Mouse (Mus musculus): ENCODE measurements around the gene Pkn2. TPM values are rescaled to one million over a fixed set of nuclear protein-coding genes. Genes with fewer than 3 reads are reported as not detected.

The Pkn2 gene
- polyA plus RNA-seq, 1 experiment: 12.7 TPM

DNA sequence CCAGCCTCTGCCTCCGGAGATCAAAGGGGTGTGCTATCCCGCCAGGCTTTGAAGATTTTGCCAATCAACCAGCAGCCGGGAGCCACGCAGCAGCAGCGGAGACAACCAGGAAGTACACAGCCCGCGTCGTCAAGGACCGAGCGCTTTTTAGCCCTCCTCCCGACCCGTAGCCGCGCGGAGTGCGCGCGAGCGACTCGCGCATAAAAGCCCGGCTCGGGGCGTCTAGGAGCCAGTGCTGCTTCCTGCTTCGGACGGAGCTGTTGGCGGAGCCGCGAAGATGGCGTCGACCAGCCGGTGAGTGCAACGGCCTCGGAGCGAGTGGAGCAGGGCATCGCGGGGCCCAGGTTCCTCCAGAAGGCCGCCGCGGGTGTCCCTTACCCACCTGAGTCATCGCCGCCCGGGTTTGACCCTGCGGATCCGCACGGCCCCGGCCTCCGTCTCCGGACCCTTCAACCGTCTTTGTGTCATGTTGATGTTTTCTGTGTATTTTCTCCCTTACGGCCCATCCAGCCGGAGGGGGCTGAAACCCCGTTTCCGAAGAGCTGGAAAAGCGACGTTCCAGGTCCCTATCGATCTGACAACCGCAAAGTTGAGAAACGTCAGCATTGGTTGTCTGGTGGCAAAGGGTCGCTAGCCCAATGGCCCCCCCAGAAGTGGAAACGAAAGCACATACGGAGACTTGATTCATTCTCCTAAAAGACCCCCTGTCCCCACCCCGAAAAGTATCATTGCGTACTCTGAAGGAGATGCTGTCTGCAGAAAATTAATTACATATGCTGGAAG is 116.6 kb downstream of the Pkn2 start, which contains the start of gene Gtf2b:
Gtf2b (plus strand) TSS at position 51 of the 783 bp plus-strand sequence.
- no peaks in the 10 kb centered on the region for H3K27me3 ChIP-seq (replicated peaks; ENCODE audit: control insufficient read depth, insufficient read depth, low read length)
- H3K36me3 ChIP-seq (ENCODE audit: control insufficient read depth, insufficient read depth, low read length): no peaks in the 10 kb centered on the region; the same call in 1 of the 2 replicates
- TF ChIP-seq CTCF (conservative IDR thresholded peaks at IDR 0.05; ENCODE audit: insufficient read depth, insufficient read length, low read depth, low read length) (no peak), POLR2A (IDR thresholded peaks at IDR 0.05; ENCODE audit: low read depth, low read length) (peak; percentile 97)
- H3K4me3 ChIP-seq (ENCODE audit: insufficient read depth, low read depth, low read length): peak within 1 kb of the TSS; percentile 87
- peak within 1 kb of the TSS; percentile 58; the same call in 1 of the 2 replicates for H3K27ac ChIP-seq (ENCODE audit: insufficient read depth, low read depth, low read length)
- H3K4me1 ChIP-seq (ENCODE audit: control insufficient read depth, insufficient read depth, low read length): peaks cover 4% of the 10 kb centered on the region; the same call in 1 of the 2 replicates
- DNase-seq: peak; percentile 96
- under 1% methylated on average over 64 of the region's 64 CpGs for WGBS

- DNase-seq: no peak
- TF ChIP-seq CTCF (conservative IDR thresholded peaks at IDR 0.05; ENCODE audit: insufficient read depth, insufficient read length, low read depth, low read length): no peak
- TF ChIP-seq POLR2A (IDR thresholded peaks at IDR 0.05; ENCODE audit: low read depth, low read length): no peak
- H3K27me3 ChIP-seq (replicated peaks; ENCODE audit: control insufficient read depth, insufficient read depth, low read length): no peaks in the 10 kb centered on the region
- no peaks in the 10 kb centered on the region for H3K4me1 ChIP-seq (ENCODE audit: control insufficient read depth, insufficient read depth, low read length)
- WGBS: 73% methylated on average over 6 of the region's 6 CpGs
- no peak overlapping the region for H3K4me3 ChIP-seq (ENCODE audit: insufficient read depth, low read depth, low read length)
- H3K36me3 ChIP-seq (ENCODE audit: control insufficient read depth, insufficient read depth, low read length): no peaks in the 10 kb centered on the region
- H3K27ac ChIP-seq (ENCODE audit: insufficient read depth, low read depth, low read length): no peak overlapping the region
Observed at GRCm38 (mm10) chr3:142760356-142760755, 121.4 kb downstream of the Pkn2 start.

- H3K27me3 ChIP-seq (replicated peaks; ENCODE audit: control insufficient read depth, insufficient read depth, low read length): no peaks in the 10 kb centered on the region
- no peaks in the 10 kb centered on the region for H3K4me1 ChIP-seq (ENCODE audit: control insufficient read depth, insufficient read depth, low read length)
- DNase-seq: no peak
- 93% methylated on average over 7 of the region's 7 CpGs for WGBS
- H3K4me3 ChIP-seq (ENCODE audit: insufficient read depth, low read depth, low read length): no peak overlapping the region
- no peaks in the 10 kb centered on the region for H3K36me3 ChIP-seq (ENCODE audit: control insufficient read depth, insufficient read depth, low read length)
- no peak for TF ChIP-seq CTCF (conservative IDR thresholded peaks at IDR 0.05; ENCODE audit: insufficient read depth, insufficient read length, low read depth, low read length)
- no peak for TF ChIP-seq POLR2A (IDR thresholded peaks at IDR 0.05; ENCODE audit: low read depth, low read length)
- H3K27ac ChIP-seq (ENCODE audit: insufficient read depth, low read depth, low read length): no peak overlapping the region
Observed at GRCm38 (mm10) chr3:142758593-142758992, 123.2 kb downstream of the Pkn2 start.

DNA sequence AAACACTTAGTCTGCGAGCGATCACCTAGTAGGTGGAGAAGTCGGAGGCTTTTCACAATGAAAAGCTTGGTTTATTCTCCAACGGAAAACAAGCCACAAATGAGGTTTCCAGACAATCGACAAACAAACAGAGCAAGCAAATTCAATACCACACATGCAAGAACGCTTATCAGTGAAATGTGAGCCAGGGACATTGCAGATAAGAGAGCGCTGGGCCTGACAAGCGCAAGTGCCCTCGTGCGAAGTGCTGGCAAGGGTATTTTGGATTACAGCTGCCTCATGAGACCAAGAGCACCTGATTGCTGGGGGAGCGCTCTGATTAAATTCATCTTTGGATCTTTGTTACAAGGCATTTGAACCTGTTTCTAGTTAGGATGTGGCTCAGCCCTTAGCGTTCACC is 124.0 kb downstream of the Pkn2 start:
- DNase-seq: no peak
- H3K27ac ChIP-seq (ENCODE audit: insufficient read depth, low read depth, low read length): no peak overlapping the region
- WGBS: 74% methylated on average over 12 of the region's 12 CpGs

DNA sequence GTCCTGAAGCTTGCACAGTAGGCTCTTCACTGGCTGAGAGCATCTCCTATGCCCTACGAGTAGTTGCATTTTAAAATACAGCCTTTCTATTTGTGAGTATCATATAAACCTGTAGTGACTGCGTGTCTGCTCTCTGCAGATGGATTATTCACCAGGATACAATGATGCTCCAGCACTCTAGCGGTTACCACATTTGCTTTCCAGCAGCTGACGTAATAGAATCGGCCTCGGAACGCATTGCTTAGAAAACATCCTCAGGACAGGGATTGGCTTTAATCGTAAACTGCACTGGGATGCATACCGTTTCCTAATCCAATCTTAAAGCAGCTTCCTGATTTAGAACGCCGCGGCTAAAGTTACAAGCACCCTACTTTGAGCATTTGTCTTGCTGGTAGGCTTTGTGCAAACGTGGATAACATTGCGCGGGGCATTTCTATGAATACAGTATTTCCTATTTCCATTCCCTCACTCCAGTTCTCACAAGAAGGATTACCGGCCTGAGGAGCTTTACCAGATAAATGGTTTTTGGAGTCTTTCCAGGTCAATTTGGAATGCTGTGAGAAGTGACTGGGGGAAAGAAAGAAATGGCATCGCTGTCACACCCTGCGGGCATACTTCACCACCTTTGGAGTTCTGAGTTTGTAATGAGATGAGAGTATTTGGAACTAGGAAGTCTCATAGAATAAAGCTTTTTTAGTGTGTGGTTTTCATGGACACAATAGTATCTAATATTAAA is 126.5 kb downstream of the Pkn2 start:
- H3K4me3 ChIP-seq (ENCODE audit: insufficient read depth, low read depth, low read length): no peak overlapping the region
- H3K36me3 ChIP-seq (ENCODE audit: control insufficient read depth, insufficient read depth, low read length): no peaks in the 10 kb centered on the region
- no peaks in the 10 kb centered on the region for H3K27me3 ChIP-seq (replicated peaks; ENCODE audit: control insufficient read depth, insufficient read depth, low read length)
- no peaks in the 10 kb centered on the region for H3K4me1 ChIP-seq (ENCODE audit: control insufficient read depth, insufficient read depth, low read length)
- TF ChIP-seq CTCF (conservative IDR thresholded peaks at IDR 0.05; ENCODE audit: insufficient read depth, insufficient read length, low read depth, low read length): no peak
- no peak for TF ChIP-seq POLR2A (IDR thresholded peaks at IDR 0.05; ENCODE audit: low read depth, low read length)
- no peak for DNase-seq
- H3K27ac ChIP-seq (ENCODE audit: insufficient read depth, low read depth, low read length): no peak overlapping the region
- 86% methylated on average over 18 of the region's 18 CpGs for WGBS

More for the DNA sequence above, 124.0 kb downstream of the Pkn2 start:
- TF ChIP-seq POLR2A (IDR thresholded peaks at IDR 0.05; ENCODE audit: low read depth, low read length): no peak
- no peak for TF ChIP-seq CTCF (conservative IDR thresholded peaks at IDR 0.05; ENCODE audit: insufficient read depth, insufficient read length, low read depth, low read length)
- H3K27me3 ChIP-seq (replicated peaks; ENCODE audit: control insufficient read depth, insufficient read depth, low read length): no peaks in the 10 kb centered on the region
- no peak overlapping the region for H3K4me3 ChIP-seq (ENCODE audit: insufficient read depth, low read depth, low read length)
- H3K4me1 ChIP-seq (ENCODE audit: control insufficient read depth, insufficient read depth, low read length): no peaks in the 10 kb centered on the region
- H3K36me3 ChIP-seq (ENCODE audit: control insufficient read depth, insufficient read depth, low read length): no peaks in the 10 kb centered on the region

DNA sequence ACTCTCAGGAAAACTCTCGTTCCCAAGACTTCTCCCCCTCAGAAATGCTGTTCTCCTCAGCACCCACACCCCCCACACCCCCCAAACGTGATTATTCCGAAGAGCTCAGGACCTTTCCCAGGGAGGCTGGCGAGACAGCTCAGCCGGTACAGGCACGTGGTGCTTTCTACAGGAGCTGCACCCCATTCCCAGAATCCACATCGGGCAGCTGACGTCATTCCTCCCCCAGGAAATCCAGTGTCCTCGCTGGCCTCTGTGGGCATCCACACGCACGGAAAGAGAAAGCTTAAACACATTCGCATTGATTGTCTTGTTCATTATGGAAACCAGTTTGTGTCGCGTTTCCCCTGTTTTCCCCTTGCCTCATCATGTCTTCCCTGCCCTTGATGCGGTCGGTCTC is 132.7 kb downstream of the Pkn2 start:
- H3K27me3 ChIP-seq (replicated peaks; ENCODE audit: control insufficient read depth, insufficient read depth, low read length): no peaks in the 10 kb centered on the region
- no peaks in the 10 kb centered on the region; the same call in 1 of the 2 replicates for H3K4me1 ChIP-seq (ENCODE audit: control insufficient read depth, insufficient read depth, low read length)
- no peak for DNase-seq
- H3K36me3 ChIP-seq (ENCODE audit: control insufficient read depth, insufficient read depth, low read length): no peaks in the 10 kb centered on the region
- H3K27ac ChIP-seq (ENCODE audit: insufficient read depth, low read depth, low read length): no peak overlapping the region
- no peak for TF ChIP-seq CTCF (conservative IDR thresholded peaks at IDR 0.05; ENCODE audit: insufficient read depth, insufficient read length, low read depth, low read length)
- TF ChIP-seq POLR2A (IDR thresholded peaks at IDR 0.05; ENCODE audit: low read depth, low read length): no peak
- H3K4me3 ChIP-seq (ENCODE audit: insufficient read depth, low read depth, low read length): no peak overlapping the region
- 87% methylated on average over 16 of the region's 16 CpGs for whole genome bisulfite sequencing

DNA sequence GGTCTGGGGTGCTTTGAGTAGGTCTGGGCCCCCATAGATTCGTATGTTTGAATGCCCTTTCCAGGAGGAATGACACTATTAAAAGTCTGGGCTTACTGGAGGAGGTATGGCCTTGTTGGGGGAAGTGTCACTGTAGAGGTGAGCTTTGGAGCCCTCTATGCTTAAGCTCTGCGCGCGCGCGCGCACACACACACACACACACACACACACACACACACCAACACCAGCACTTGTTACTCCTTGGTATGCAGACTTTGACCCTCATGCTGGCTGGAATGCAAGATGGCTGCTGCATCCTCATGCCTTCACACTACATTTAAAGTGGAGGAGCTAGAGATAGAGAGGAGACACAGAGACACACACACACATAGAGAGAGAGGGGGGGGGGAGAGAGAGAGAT is 134.1 kb downstream of the Pkn2 start:
- H3K4me1 ChIP-seq (ENCODE audit: control insufficient read depth, insufficient read depth, low read length): no peaks in the 10 kb centered on the region; the same call in 1 of the 2 replicates
- WGBS: 61% methylated on average over 7 of the region's 7 CpGs
- peak; percentile 64 for DNase-seq
- no peaks in the 10 kb centered on the region for H3K36me3 ChIP-seq (ENCODE audit: control insufficient read depth, insufficient read depth, low read length)
- no peaks in the 10 kb centered on the region for H3K27me3 ChIP-seq (replicated peaks; ENCODE audit: control insufficient read depth, insufficient read depth, low read length)
- TF ChIP-seq CTCF (conservative IDR thresholded peaks at IDR 0.05; ENCODE audit: insufficient read depth, insufficient read length, low read depth, low read length): no peak
- TF ChIP-seq POLR2A (IDR thresholded peaks at IDR 0.05; ENCODE audit: low read depth, low read length): no peak
- no peak overlapping the region for H3K27ac ChIP-seq (ENCODE audit: insufficient read depth, low read depth, low read length)
- no peak overlapping the region for H3K4me3 ChIP-seq (ENCODE audit: insufficient read depth, low read depth, low read length)
